Mouse (Mus musculus): ENCODE measurements around the gene Sema6b.

The Sema6b gene

DNA sequence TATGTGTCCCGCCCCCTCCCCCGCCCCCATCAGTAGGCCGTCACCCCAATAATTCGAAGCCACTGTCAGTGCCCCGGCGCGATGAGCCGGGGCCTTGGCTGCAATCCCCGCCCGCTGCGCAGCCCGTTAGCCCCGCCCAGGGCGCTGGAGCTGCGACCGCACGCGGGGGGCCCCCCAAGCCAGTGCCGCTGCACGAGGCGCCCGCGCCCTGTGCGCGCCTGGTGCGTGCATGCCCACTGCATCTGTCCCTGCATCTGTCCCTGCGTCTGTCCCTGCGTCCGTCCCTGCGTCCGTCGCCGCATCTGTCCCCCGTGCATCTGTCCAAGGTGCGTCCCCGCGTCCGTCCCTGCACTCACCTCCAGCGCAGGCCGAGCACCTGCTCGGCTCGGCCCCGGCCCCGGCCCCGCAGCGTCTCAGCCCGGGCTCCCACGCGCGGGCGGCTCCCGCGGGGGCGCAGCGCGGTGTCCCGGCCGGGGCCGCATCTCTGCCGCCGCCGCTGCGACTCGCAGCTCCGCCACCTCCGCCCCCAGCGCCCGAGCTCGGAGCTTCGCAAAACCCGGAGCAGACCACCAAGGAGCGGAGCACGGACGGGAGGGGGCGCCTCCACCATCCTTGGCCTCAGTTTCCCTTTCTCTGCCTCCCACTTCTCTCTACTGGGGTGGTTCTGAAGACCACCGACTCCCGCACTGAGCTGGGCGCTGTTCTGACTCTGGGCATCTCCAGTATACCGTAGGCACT, at the start of gene Sema6b:
Gene Sema6b, minus strand, starts transcription at position 486 of the 738 bp plus-strand sequence.
- peak; percentile 91 for DNase-seq (ENCODE audit: low read depth, low spot score)

GRCm38 (mm10) chr17:56185281-56186141, 45.4 kb upstream of the Sema6b start:
- DNase-seq (ENCODE audit: low read depth, low spot score): peak; percentile 73

- DNase-seq (ENCODE audit: low read depth, low spot score): peak; percentile 97
These were observed 43.5 kb upstream of the Sema6b start, which contains the start of gene Mydgf for GRCm38 (mm10) chr17:56183658-56184103. Gene Mydgf, minus strand, starts transcription at chr17:56183920.

GRCm38 (mm10) chr17:56182975-56183657, 43.0 kb upstream of the Sema6b start:
- no peak for DNase-seq (ENCODE audit: low read depth, low spot score)

GRCm38 (mm10) chr17:56175416-56175815, 35.3 kb upstream of the Sema6b start:
- no peak for DNase-seq (ENCODE audit: low read depth, low spot score)

GRCm38 (mm10) chr17:56173401-56174046, 33.4 kb upstream of the Sema6b start:
- no peak for DNase-seq (ENCODE audit: low read depth, low spot score)

DNA sequence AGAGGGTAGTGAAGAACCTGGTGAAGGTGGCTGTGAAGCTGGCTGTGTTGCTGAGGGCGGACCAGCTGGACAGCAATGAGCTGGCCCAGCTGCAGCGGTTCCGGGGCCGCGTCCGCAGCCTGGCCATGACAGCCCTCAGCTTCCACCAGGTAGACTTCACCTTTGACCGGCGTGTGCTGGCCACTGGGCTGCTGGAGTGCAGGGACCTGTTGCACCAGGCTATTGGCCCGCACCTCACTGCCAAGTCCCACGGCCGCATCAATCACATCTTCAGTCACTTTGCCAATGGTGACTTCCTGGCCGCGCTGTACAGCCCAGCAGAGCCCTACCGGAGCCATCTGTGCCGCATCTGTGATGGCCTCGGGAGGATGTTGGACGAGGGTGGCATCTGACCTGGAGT, 31.7 kb upstream of the Sema6b start:
- DNase-seq (ENCODE audit: low read depth, low spot score): no peak

DNA sequence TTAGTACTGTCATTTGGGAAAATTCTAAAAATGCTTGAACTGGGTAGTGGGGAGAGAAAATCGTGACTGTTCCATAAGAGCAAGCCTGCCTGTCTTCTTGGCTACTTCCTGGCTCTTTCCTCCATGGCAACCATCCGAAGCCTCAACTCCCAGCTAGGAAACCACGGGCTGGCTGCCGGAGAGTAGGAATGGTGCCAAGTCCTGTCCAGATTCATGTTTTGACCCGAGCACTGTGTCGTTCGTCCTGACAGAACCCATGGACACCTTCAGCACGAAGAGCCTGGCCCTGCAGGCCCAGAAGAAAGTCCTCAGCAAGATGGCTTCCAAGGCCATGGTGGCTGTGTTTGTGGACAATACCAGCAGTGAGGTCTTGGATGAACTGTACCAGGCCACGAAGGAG, 31.3 kb upstream of the Sema6b start:
- DNase-seq (ENCODE audit: low read depth, low spot score): no peak

DNA sequence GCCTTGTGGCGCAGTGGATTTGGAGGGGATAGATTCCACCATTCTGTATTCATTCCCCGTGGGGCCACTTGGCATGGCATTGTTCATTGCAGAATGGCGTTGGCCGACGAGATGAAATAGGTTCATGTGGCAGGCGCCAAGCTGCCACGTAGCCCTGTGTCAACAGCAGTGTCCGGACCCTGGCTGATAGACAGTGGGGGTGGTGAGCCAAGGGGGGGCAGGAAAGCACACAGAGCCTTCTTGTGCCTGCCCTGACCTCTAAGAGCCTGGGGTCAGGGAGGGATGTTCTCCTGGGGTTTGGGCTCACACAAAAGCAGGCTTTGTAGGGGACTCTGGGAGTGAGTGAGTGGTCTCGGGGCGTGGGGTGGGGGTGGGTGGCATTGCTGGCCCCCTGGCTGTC, 30.5 kb upstream of the Sema6b start:
- no peak for DNase-seq (ENCODE audit: low read depth, low spot score)

DNA sequence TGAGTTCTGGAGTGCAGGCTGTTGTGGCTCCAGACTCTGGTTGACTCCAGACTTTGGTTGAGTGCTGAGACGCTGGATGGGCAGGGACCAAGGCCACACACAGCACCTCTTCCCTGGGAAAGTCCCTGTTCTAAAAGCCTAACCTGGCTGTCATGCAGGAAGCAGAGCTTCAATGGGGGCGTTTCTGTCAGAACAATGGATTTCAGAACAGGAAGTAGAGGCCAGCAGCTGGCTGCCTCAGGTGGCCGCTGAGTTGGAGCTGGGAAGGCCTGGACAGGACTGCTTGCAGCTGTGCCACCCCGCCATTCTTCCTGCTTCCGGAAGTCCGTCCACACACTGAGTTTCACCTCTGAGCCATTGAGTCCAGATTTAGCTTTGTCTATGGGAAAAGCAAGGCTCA, 29.7 kb upstream of the Sema6b start:
- DNase-seq (ENCODE audit: low read depth, low spot score): no peak

DNA sequence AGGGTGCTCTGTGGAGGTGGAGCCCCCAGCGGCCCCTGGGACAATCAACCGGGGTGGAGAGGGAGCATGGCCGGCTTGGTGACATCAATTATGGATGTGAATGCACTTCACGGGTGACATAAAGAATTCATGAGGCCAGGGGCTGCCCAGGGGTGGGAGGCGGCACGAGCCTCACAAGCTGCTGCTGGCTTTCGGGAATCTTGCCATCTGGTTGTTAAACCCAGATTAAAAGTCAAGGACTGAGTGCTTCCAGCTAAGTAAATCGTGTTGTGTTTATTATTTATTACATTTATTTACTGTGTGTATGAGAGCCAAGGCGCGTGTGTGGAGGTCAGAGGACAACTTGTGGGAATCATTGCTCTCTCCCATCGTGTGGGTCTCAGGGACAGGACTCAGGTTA, 25.5 kb upstream of the Sema6b start:
- no peak for DNase-seq (ENCODE audit: low read depth, low spot score)

GRCm38 (mm10) chr17:56164510-56164909, 24.4 kb upstream of the Sema6b start:
- DNase-seq (ENCODE audit: low read depth, low spot score): no peak

- no peak for DNase-seq (ENCODE audit: low read depth, low spot score)
These were observed 23.5 kb upstream of the Sema6b start for GRCm38 (mm10) chr17:56163523-56164102.

DNA sequence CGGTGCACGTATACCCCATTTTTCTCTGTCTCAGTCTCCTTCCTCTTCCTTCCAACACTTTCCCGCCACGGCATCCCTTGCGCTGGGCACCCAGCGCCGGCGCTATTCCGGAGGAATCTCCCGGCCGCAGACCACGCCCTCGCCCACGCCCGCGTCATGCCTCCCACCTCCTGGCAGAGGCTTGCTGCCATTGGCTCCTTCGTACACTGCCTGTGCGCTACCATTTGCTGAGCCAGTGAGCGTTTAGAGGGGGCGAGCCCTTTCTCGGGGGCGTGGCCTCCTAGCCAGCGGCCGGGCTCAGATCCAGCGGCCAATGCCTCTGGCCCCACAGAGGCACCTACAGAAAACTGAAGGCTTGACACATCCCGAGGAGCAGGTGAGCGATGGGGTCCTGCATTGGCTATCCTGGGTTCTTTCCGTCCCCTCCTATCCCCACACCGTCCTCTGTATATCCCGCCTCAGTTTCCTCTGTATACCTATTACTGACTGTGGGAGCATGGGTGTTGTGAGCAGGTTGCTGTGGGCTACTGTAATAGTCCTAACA, 22.2 kb upstream of the Sema6b start, which contains the start of gene Tnfaip8l1:
Gene Tnfaip8l1, plus strand, starts transcription at position 247 of the 544 bp plus-strand sequence.
- DNase-seq (ENCODE audit: low read depth, low spot score): peak; percentile 98

GRCm38 (mm10) chr17:56159729-56160128, 19.6 kb upstream of the Sema6b start:
- peak; percentile 79 for DNase-seq (ENCODE audit: low read depth, low spot score)

DNA sequence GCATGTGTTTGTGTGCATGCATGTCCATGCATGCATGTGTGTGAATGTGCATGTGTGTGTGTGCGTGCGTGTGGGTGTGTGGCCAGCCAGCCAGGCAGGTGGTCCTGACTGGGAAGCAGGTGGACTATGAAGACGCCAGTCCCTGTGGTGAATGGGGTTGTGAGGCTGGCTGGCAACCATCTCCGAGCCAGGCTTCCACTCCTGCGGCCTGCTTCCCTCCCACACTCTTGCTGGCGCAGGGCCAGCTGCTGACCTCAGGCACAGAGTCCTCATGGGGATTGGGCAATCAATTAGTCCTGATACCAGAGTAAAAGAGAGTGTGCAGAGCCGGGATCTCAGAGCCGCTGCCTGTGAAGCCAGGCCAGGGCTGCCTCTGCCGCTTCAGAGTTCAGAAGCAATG, 13.5 kb upstream of the Sema6b start:
- DNase-seq (ENCODE audit: low read depth, low spot score): peak; percentile 40

DNA sequence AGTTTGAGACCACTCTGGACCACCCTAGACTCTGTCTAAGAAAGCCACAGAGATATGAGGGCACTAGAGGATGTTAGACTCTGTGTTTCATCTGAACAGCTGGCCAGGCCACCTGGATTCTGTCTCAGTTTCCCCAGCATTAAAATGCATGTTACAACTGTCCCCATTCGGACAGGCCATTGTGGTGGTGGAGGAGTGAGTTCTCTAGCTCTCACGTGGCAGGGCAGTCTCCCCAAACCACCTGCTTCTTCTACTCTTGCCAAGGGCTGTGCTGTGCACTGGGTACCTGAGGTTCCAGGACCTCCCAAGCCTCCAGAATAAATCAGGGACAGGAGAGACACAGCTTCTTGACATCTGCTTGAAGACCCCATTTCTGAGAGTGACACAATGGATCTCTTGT, 9.8 kb upstream of the Sema6b start:
- DNase-seq (ENCODE audit: low read depth, low spot score): no peak

GRCm38 (mm10) chr17:56148790-56149618, 8.9 kb upstream of the Sema6b start:
- no peak for DNase-seq (ENCODE audit: low read depth, low spot score)

- no peak for DNase-seq (ENCODE audit: low read depth, low spot score)
These were observed 8.1 kb upstream of the Sema6b start for GRCm38 (mm10) chr17:56148280-56148679.

- DNase-seq (ENCODE audit: low read depth, low spot score): no peak
These were observed 7.3 kb upstream of the Sema6b start for GRCm38 (mm10) chr17:56147420-56147819.
